Mouse (Mus musculus) retina, postnatal 1 day (tissue): ENCODE measurements around the gene Nhlrc2.
"Not testable (repeated sequence)": the region's sequence is repeated elsewhere in the genome, so short reads cannot be mapped to it uniquely, and the experiment has no call there.

Source experiments
- DNase-seq: peaks from one replicate; pipeline ENCODE4 v3.0.0-alpha.2; 2012

Nhlrc2 gene

GRCm38 (mm10) chr19:56548230-56549032 lies at the start of gene Nhlrc2:
TSS of gene Nhlrc2 (plus strand) at chr19:56548261.
- DNase-seq: peak; percentile 94

GRCm38 (mm10) chr19:56503069-56503468 lies 45.0 kb upstream of the Nhlrc2 start:
- DNase-seq: not testable (repeated sequence)

GRCm38 (mm10) chr19:56503525-56503924 lies 44.5 kb upstream of the Nhlrc2 start:
- DNase-seq: not testable (repeated sequence)

- DNase-seq: not testable (repeated sequence)
These were observed 36.9 kb upstream of the Nhlrc2 start for GRCm38 (mm10) chr19:56511207-56511606.

GRCm38 (mm10) chr19:56513527-56513926 lies 34.5 kb upstream of the Nhlrc2 start:
- not testable (repeated sequence) for DNase-seq

- DNase-seq: not testable (repeated sequence)
These were observed 28.7 kb upstream of the Nhlrc2 start for GRCm38 (mm10) chr19:56519408-56519807.

GRCm38 (mm10) chr19:56530529-56530928 lies 17.5 kb upstream of the Nhlrc2 start:
- DNase-seq: not testable (repeated sequence)

- no peak for DNase-seq
These were observed 16.8 kb upstream of the Nhlrc2 start for GRCm38 (mm10) chr19:56531251-56531650.

- DNase-seq: no peak
These were observed 14.6 kb upstream of the Nhlrc2 start for GRCm38 (mm10) chr19:56533291-56534071.

- no peak for DNase-seq
These were observed 13.7 kb upstream of the Nhlrc2 start for GRCm38 (mm10) chr19:56534337-56534736.

GRCm38 (mm10) chr19:56535064-56535463 lies 13.0 kb upstream of the Nhlrc2 start:
- no peak for DNase-seq

- DNase-seq: peak; percentile 13
These were observed 12.3 kb upstream of the Nhlrc2 start for GRCm38 (mm10) chr19:56535765-56536164.

GRCm38 (mm10) chr19:56543320-56543719 lies 4.7 kb upstream of the Nhlrc2 start:
- no peak for DNase-seq

- no peak for DNase-seq
These were observed 3.2 kb upstream of the Nhlrc2 start for GRCm38 (mm10) chr19:56544681-56545388.

GRCm38 (mm10) chr19:56546031-56546430 lies 2.0 kb upstream of the Nhlrc2 start:
- no peak for DNase-seq

GRCm38 (mm10) chr19:56547456-56548229 lies 418 bp upstream of the Nhlrc2 start, which contains the start of gene Dclre1a:
TSS of gene Dclre1a (minus strand) at chr19:56548222.
- DNase-seq: no peak

GRCm38 (mm10) chr19:56549033-56549680 lies 1.1 kb downstream of the Nhlrc2 start:
- no peak for DNase-seq

GRCm38 (mm10) chr19:56553177-56553576 lies 5.1 kb downstream of the Nhlrc2 start:
- no peak for DNase-seq

GRCm38 (mm10) chr19:56555972-56556371 lies 7.9 kb downstream of the Nhlrc2 start:
- no peak for DNase-seq

- DNase-seq: no peak
These were observed 14.5 kb downstream of the Nhlrc2 start for GRCm38 (mm10) chr19:56562433-56563138.

GRCm38 (mm10) chr19:56563469-56563868 lies 15.4 kb downstream of the Nhlrc2 start:
- DNase-seq: no peak
